Mouse (Mus musculus) left cerebral cortex, adult 2 months (tissue): ENCODE results near the gene B3gnt3. TPM values are rescaled to one million over a fixed set of nuclear protein-coding genes. Genes with fewer than 3 reads are reported as not detected.

ENCODE experiments used
- DNase-seq, 2 experiments: peaks; one replicate each; pipeline ENCODE4 v3.0.0; 2021 to 2022; ENCODE audit warnings: low spot score in 2 of 2, mixed read lengths in 1 of 2; ENCODE audit errors: extremely low spot score in 1 of 2
- H3K27ac ChIP-seq: fragments of 200-600 bp; 2 replicates; pipeline ENCODE4 v1.8.1; 2022
- H3K4me3 ChIP-seq: fragments of 200-600 bp; 2 replicates; pipeline ENCODE4 v1.8.1; 2022
- CTCF ChIP-seq: fragments of 200-600 bp; IDR thresholded peaks from 2 replicates; pipeline ENCODE4 v1.8.1; 2022; ENCODE audit warnings: antibody characterized with exemption, mild to moderate bottlenecking, moderate library complexity
- intact Hi-C: fragments of 180-260 bp; cut with DNase I; formaldehyde crosslinking; loops from one replicate; pipeline ENCODE4 v1.15.1; 2025
- total RNA-seq, 2 experiments: library from RNA; stranded (reverse); gene quantifications; 2 replicates each; pipeline ENCODE4 v1.2.3; 2021

B3gnt3 gene
- total RNA-seq, 2 experiments from 2014 or later = 0.68 to 0.79 TPM

DNA sequence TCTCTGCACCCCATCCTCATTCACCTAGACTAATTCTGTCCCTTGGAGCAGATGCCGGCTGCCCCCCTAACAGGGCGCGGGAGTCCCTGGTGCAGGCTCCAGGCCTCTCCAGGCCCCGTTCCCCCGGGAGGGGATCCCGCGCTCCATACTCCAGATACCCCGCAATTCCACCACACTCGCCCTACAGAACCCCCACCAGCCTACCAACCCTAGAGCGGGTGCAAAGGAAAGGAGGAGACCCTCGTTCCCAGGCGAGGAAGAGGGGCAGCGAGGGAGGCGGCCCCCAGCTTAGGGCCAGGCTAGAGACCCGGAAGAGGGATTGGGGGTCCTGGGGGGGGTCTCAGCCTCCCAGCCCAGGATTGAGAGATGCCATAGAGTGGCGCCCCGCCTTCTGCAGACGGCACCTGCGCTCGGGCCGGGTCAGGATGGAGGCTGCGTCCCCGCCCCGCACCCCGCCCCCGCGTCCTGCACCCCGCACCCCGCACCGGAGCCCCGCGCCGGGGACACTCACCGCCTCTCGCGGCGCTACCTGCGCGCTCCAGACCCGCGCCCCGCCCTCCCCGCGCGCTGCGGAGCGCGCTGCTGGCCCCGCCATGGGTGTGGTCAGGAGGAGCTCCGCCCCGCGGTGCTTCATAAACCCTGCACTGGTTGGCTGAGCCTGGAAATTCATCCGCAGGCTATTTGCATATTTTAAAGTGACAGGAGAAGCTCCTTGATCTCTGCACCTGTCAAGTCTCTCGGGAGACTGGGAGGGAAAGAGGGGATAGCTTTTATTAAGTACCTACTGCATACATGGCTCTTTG is 23.7 kb upstream of the B3gnt3 start, which contains the start of gene Fcho1:
Gene Fcho1, minus strand, starts transcription at position 595 of the 803 bp plus-strand sequence.
- no peak for TF ChIP-seq CTCF
- Histone ChIP-seq H3K27ac (peak within 1 kb of the TSS; percentile 97), H3K4me3 (peak within 1 kb of the TSS; percentile 90)
- DNase-seq = peak; percentile 82 to 89
- intact Hi-C loops = loop anchor here (1.0 kb wide), 1 partner anchor 54 kb away; the partner anchor contains the start of gene Unc13a

DNA sequence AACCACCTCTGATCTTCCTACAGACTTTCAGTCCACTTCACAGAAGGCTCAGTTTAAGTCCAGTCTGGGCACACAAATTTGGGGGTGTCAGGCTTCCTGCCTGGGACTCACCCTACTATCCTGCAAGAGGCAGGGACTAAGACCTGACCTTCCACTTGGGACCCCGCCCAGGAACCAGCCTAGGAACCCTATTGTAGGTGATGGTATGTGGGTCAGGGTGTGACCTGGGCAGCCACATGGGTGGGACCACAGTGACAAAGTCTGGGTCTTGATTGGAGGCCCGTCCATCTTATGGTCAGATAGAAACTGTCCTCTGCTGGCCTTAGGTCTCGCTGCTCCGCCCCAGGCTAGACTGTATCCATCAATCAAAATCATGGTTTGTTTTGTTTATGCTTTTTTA is 22.8 kb upstream of the B3gnt3 start:
- intact Hi-C loops = no loop called here
- peak overlapping the region; percentile 90 for H3K4me3 ChIP-seq
- no peak for TF ChIP-seq CTCF
- DNase-seq = no peak
- peak overlapping the region; percentile 97 for H3K27ac ChIP-seq

DNA sequence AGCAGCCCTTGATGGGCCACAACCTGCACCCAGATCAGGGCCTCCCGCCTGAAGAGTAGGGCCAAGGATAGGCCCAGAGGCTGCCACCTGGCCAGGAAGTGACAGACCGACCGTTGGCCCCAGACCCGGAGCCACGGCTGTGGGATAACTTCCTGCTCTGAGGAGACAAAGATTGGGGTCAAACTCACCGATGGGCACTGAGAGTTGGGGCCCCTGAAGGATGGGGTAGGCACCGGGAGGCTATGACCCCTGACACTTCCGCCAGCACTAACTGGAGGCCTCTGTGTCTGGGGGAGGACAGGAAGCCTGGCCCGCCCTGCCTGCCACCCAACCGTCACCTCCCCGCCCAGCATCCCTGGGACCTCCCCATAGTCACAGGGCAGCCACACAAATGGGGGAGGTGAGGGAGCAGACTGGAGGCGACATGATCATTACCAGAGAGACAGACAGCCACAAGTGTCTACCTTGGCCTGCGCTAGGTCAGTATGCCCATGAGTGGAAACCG is 21.5 kb upstream of the B3gnt3 start:
- intact Hi-C loops = no loop called here
- Histone ChIP-seq H3K4me3 (no peak overlapping the region), H3K27ac (0 out of 2 replicates have a peak overlapping the region, but pooled peaks have one; percentile 19)
- TF ChIP-seq CTCF = no peak
- no peak for DNase-seq

DNA sequence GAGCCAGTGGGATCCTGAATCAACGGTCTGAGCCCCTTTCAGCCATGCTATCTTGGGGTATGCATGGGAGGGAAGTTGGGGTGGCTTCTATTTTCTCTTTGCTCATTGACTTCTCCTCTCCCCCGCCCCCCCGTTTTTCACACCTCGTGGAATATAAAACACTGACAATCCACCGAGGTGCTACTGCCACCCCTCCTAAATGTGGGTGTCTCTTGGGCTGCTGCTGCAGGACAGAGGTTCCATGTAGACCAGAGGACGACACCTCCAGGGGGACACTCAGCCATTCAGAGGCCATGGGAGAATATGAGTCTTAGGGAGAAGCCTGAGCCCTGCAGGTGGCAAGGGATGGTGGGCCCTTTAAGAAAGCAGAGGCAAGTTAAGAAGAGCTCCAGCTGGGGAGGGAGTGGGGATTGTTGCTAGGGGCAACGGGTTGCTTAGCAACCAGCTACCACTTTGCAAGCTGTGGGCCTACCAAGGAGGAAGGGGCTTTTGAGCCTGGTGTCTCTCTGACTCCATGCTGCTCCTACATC is 18.4 kb upstream of the B3gnt3 start:
- peak; percentile 73 to 77 for DNase-seq
- no peak for TF ChIP-seq CTCF
- intact Hi-C loops = loop anchor here (2.0 kb wide), 1 partner anchor 49 kb away; the partner anchor contains the start of gene Unc13a
- Histone ChIP-seq H3K27ac (peak overlapping the region; percentile 84), H3K4me3 (no peak overlapping the region)

DNA sequence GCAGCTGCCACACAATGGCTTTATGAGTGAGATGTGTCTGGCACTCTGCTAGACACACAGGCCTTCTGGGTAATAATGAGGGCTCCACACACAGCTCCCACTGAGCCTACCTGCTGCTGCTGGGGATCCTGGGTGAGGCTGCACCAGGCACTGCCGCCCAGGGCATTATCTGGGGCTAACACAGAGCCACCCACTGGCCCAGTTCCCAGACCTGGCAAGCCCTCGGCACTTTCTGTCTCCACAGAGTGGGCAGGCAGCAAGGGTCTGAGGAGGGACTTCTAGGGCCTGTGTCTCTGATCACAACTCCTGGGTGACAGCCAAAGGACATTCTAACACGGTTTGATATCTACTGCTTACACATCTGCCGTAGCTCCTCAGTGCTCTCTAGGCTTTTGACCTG is 17.6 kb upstream of the B3gnt3 start:
- Histone ChIP-seq H3K27ac (peak overlapping the region; percentile 84), H3K4me3 (no peak overlapping the region)
- DNase-seq = peak; percentile 53 to 56
- TF ChIP-seq CTCF = no peak
- intact Hi-C loops = no loop called here

DNA sequence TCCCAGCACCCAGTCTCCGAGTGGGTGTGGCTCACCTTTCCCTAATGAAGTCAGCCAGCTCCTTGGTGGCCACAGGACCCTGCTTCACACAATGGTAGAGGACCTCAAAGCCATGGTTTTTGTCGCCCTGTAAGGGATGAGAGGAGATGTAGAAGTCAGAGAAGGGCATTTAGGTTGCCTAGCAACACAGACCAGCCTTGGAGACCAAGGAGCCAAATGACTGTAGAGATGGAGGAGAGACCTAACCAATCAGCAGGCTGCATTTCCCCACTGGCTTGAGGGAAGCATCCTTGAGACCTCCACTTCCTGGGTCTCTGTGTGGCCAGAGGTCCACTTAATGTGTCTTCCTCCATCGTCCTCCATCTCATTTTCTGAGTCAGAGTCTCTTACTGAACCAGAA is 16.7 kb upstream of the B3gnt3 start:
- no peak for DNase-seq
- no peak for TF ChIP-seq CTCF

DNA sequence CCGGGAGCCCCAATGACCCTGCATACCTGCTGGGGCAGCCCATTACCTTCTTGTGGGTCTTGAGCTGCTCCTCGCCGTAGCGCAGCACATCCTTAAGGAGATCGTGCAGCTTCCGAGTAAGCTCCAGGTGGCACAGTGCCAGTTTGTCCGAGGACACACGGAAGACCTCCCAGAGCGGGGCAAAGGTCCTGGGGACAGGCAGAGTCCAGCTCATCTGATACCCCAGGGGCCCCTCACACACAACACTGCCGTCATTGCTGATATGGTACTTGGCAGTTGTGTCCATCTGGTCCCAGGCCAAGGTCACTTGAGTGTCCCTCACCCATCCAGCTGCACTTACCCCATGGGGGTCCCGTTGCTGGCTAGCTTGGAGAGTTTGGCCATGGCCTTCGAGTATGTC is 15.5 kb upstream of the B3gnt3 start:
- intact Hi-C loops = no loop called here
- H3K27ac ChIP-seq = peak overlapping the region; percentile 3; the same call in 1 of the 2 replicates
- no peak for DNase-seq
- TF ChIP-seq CTCF = no peak
- no peak overlapping the region for H3K4me3 ChIP-seq

More for the DNA sequence above, 16.7 kb upstream of the B3gnt3 start:
- peak overlapping the region; percentile 84 for H3K27ac ChIP-seq
- H3K4me3 ChIP-seq = no peak overlapping the region
- intact Hi-C loops = no loop called here

DNA sequence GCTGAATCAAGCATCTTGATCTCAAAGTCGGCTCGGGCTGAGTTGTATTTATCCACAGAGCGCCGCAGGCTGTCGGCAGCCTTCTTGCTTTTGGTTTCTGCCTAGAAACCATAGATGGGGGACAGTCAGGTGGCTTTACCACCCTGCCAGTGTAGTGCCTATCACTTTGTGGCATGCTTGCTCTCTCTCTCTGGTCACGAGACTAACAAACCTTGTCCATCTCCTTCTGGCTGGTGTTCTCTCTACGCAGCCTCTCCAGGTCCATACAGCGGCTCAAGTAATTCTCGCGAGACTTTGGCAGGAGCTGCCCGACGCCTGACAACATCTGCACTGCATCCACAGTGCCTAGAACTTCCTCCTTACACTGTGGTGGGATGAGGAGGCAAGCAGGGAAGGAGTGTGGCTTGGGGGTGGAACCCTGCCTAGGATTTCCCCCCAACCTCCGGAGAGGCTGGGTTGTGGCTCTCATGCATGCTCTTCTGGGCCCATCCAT is 15.0 kb upstream of the B3gnt3 start:
- no peak for TF ChIP-seq CTCF
- intact Hi-C loops = no loop called here

DNA sequence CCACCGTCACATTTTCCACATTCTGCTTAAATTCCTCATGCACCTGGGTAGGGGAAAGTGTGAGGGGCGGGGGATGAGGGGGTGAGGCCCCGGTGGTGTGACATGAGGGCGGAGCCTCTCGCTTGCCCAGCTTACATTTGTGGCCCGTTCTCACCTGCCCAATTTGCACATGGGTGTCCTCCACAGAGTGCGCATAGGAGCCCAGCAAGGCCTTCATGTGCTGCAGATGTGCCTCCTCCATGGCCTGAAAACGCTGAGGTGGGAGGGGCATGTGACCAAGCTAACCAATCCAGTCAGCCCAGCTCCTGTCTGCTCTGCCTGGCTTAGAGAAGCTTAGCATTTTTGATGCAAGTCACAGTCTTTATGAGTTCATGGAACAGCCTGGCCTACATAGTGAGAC is 13.9 kb upstream of the B3gnt3 start:
- Histone ChIP-seq H3K27ac (peak overlapping the region; percentile 40; the same call in 1 of the 2 replicates), H3K4me3 (no peak overlapping the region)
- intact Hi-C loops = no loop called here
- no peak for DNase-seq
- no peak for TF ChIP-seq CTCF

More for the DNA sequence above, 15.0 kb upstream of the B3gnt3 start:
- Histone ChIP-seq H3K27ac (peak overlapping the region; percentile 3), H3K4me3 (no peak overlapping the region)
- DNase-seq = no peak

DNA sequence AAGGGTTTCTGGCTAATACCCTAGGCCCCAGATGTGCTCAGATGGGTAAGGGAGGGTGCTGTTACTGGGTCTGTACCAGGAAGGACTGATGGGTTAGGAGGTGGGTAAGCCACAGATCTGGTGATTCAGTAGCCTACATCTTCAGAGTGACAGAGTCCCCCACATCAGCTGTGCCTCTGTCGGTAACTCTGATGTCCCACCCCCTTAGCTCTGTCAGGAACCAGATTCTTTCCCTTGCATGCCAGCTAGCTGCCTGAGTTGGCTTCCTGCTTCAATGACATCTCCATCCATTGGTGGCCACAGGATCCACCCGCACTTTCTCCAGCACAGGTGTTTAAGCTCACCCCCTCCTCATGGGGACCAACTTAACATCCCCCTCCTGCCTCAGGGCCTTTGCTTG is 10.0 kb upstream of the B3gnt3 start:
- intact Hi-C loops = no loop called here
- no peak overlapping the region for H3K4me3 ChIP-seq
- H3K27ac ChIP-seq = peak overlapping the region; percentile 64
- TF ChIP-seq CTCF = no peak
- DNase-seq = no peak

DNA sequence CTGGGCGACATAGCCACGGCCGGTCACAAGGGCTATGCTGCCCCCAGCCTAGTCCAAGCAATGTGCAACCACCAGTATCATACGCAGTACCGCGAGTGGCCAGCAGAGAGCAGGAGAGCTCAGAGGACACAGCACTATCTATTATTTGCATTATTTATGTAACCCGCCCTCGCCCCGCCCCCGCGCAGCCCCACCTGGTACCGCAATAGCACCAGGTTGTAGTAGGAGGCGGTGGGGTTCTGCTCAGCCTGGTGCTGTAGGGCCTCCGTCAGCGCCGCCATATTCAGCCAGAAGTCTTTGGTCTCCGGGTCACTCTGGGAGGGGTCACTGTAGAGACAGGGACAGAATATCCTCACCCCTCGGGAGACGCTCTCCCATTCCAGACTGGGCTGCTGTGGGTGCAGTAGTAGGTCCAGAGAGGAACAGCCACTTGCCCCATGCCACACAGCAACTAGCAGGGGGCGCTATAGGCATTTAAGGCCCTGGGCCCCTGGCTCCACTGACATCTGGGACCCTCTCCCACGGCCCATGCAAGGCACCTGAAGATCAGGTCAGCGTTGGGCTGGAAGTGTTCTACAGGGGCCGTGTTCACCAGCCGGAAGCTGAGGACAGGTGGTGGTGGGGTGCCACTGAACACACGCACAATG is 8.3 kb upstream of the B3gnt3 start:
- TF ChIP-seq CTCF = peak; percentile 81
- intact Hi-C loops = loop anchor here (1.0 kb wide), 1 partner anchor 21 kb away; no protein-coding TSS in a partner anchor
- H3K4me3 ChIP-seq = no peak overlapping the region
- DNase-seq = peak; percentile 86 to 91
- H3K27ac ChIP-seq = peak overlapping the region; percentile 79
